Mouse (Mus musculus) erythroid progenitor cell, adult 5-6 weeks (primary cell): ENCODE measurements around the gene Tescl. TPM values are rescaled to one million over a fixed set of nuclear protein-coding genes. Genes with fewer than 3 reads are reported as not detected.
A peak's percentile ranks its signal among the peaks of the same experiment; 100 is the strongest.

Source experiments
- ATAC-seq: replicated peaks from 2 replicates; pipeline ENCODE4 v1.8.0; 2016; ENCODE audit warnings: moderate number of reproducible peaks, mild to moderate bottlenecking, moderate TSS enrichment, inconsistent platforms; ENCODE audit not compliant: poor library complexity, low FRiP score, severe bottlenecking
- total RNA-seq, 2 experiments: library from RNA; stranded (forward) in 1 of 2; stranded (reverse) in 1 of 2; fragments of 150-400 nt in 1 of 2; fragments of 186-747, 209-891 nt in 1 of 2; gene quantifications; 2 replicates each; pipeline versions ENCODE4 v1.2.3 to v1.2.4; 2015 to 2017; ENCODE audit warnings: low replicate concordance in 2 of 2

Gene Tescl
- total RNA-seq, 2 experiments from 2014 or later = not detected

- ATAC-seq = no peak
Observed at GRCm38 (mm10) chr7:24365258-24366014, 31.7 kb upstream of the Tescl start.

GRCm38 (mm10) chr7:24364827-24365226 is 31.1 kb upstream of the Tescl start:
- ATAC-seq = peak; percentile 71

GRCm38 (mm10) chr7:24363228-24363627 is 29.5 kb upstream of the Tescl start:
- ATAC-seq = no peak

DNA sequence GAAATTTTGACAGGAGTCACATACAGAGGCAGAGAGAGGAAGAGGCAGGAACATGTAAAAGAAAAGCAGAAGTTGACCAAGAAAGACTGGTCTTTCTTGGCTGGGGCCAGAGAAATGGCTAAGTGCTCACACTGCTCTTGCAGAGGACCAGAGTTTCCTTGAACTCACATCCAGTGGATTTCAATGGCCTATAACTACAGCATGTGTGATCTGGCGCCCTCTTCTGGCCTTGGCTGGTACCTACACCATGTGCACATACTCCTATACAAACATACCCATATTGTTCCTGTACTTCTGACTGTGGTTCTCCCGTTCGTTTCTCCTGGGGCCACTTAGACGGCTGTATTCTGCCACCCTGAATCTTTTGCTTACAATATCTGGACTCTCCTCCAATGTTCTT is 27.3 kb upstream of the Tescl start:
- no peak for ATAC-seq

DNA sequence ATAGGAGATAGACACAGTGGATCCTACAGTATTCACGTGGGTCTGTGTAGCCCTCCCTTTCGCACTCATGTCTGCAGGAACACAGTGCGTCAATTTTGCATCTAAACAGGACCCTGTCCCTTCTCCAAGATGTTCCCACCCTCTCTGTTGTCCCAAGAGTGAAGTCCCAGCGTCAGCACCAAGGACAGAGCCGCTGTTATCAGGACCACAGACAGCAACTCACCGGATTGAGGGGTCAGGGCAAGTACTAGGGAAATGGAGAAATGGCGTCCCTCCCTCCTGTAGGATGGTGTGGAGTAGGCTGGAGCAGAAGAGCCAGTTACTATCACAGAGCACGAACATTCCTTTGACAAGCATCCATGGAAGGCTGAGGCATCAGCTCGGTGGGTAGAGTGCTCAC is 25.5 kb upstream of the Tescl start:
- ATAC-seq = no peak

- ATAC-seq = 0 out of 2 replicates have a peak, but pooled peaks have one; percentile 53
Observed at GRCm38 (mm10) chr7:24357899-24358298, 24.2 kb upstream of the Tescl start.

- no peak for ATAC-seq
Observed at GRCm38 (mm10) chr7:24356081-24356480, 22.3 kb upstream of the Tescl start.

DNA sequence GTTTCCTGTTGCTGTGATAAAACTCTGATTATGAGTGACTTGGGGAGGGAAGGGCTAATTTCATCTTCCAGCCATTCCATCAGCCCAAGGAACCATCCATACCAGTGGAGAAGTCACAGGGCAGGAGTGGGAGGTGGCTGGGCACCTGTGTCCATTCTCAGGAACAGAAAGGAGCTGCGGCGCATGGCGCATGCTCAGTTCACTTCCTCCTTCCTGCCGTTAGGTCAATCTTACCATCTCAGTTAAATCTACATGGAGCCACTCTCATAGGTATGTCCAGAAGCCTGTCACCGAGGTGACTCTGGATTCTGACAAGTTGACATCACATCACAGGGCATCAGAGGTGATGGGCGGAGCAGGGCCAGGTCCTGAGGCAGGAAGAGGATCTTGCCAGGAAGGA is 21.9 kb upstream of the Tescl start:
- no peak for ATAC-seq

DNA sequence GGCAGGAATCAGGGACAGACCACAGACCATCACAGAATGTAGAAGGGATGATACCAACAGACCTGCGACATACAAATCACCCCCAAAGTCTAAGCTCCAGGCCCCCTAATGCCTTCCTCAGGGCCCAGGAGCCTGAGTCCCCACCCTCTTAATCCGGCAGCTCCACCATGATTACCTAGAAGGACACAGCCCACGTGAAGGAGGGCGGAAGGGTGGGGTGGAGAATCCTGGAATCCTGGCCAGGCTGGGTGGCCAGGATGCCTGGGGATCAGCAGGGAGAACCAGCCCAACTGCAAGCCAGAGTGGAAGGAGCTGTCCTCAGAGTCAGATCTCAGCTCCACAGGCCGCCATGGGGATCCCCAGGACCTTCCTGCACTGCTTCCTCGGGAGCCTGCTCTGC is 15.2 kb upstream of the Tescl start, which contains the start of gene Lypd5:
TSS of gene Lypd5 (plus strand) at position 301 of the 400 bp plus-strand sequence.
- ATAC-seq = 0 out of 2 replicates have a peak, but pooled peaks have one; percentile 15

DNA sequence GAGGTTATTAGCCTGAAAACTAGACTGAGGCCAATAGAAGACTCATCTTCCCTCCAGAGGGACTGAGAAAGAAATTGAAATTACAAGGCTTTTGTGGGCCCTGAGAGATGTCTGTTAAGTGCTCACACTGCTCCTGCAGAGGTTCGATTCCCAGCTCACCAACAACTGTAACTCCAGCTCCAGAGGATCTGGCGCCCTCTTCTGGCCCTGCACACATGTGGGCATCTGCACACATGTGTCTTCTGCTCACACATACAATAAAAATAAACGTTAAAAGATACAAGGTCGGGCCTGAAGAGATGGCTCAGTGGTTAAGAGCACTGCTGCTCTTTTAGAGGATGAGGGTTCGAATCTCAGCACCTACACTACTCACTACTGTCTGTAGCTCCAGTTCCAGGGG is 12.7 kb upstream of the Tescl start:
- ATAC-seq = no peak

DNA sequence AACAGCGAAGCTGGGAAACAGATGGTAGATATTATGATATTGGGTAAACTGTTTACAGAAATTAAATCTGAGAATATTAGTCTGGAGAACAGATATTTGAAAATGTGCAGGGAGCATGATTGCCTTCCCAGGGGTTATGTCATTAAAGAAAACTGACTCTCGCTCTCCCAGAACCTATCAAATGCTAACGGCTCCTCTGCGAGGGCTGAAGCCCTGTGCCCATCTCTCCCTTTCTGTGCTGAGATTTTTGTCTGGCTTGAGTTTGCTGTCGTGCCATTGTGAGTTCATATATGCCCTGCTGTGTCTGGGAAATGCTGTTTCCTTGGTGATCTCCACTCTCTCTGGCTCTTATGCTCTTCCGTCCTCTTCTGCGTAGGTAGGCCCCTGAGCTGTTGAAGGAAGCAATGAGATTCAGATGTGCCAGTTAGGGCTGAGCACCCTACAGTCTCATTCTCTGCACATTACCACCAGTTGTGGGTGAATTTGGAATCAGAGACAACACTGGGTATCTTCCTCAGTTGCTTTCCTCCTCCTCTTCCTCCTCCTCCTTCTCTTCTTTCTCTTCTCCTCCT is 10.1 kb upstream of the Tescl start:
- ATAC-seq = no peak

DNA sequence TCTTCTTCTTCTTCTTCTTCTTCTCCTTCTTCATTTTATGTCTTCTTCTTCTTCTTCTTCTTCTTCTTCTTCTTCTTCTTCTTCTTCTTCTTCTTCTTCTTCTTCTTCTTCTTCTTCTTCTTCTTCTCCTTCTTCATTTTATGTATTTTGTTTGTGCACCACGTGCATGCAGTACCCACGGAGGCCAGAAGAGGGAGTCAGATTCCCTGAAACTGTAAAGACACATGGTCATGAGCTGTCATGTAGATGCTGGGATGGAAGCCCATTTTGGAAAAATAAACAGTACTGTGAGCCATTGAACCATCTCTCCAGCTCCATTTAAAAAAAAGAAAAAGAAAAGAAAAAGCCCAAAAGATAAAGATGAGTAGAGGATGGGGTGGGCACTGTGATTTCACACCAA is 4.5 kb upstream of the Tescl start:
- ATAC-seq = no peak

- 0 out of 2 replicates have a peak, but pooled peaks have one; percentile 59 for ATAC-seq
Observed at GRCm38 (mm10) chr7:24335699-24336309, 2.1 kb upstream of the Tescl start.

DNA sequence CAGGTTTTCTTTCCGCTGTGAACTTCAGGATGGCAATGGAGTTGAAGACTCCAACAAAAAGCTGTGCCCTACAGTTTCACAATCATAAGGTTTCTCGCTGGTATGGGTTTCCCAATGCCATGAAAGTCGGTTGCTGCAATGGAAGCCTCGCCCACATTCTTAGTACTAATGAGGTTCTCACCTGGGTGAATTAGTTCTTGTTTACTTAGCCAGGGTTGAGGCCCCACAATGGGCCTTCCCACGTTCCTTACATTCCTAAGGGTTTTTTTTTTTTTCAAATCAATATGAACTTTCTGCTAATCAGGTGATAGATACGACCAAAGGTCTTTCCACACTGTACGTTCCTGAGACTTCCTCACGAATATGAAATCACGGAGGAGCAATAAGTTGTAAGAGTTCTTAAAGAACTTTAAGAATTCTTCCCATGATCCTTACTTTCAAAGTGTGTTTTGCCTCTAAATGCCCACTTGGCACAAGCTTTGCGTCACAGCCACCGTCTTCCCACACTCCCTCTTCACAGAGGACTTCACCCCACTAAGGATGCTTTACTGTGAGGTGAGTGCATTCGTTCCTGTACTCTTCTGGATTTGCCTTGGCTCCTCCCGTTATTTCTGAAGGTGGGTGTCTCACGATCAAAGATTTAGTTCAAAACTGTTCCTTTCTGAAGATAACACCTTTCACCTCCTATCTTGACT is 6.3 kb downstream of the Tescl start:
- no peak for ATAC-seq

DNA sequence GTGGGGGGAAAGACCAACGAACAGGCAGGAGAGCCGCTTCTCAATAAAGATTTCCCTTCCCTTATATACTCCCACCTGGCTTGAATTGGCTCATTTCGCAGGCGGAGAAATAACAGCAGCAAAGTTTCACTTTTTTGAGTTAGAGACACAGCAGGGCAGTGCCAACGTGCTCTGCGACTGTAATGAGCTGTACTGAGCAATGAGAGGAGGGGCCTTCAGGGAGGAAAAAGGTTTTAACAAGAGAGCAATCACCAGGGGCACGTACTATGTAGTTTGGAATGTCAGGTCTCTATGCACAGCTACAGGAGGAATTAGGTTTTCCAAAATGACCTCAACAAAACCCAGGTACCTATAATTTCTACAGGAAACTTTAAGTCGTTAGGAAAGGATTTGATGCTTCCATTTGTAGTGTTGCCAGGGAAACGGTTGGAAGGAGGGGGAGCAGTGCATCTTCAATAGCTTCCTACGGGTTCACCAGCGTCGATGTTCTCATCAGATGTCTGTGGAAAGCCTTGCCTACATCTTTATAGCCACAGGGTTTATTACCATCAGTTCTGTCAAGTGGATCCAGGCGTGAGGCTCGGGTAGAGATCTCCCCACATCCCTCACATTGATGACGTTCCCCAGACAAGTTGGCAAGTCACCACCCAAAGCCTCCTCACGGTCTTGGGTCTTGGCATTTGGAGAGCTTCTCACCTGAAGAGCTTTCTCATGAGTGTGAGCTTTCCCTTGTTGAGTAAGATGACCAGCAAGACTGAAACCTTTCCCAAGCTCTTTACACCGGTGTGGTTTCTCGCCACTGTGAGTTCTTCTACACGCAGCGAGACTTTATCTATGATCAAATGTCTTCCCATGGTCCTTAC is 7.2 kb downstream of the Tescl start:
- ATAC-seq = no peak

- no peak for ATAC-seq
Observed at GRCm38 (mm10) chr7:24325675-24326128, 8.0 kb downstream of the Tescl start.

DNA sequence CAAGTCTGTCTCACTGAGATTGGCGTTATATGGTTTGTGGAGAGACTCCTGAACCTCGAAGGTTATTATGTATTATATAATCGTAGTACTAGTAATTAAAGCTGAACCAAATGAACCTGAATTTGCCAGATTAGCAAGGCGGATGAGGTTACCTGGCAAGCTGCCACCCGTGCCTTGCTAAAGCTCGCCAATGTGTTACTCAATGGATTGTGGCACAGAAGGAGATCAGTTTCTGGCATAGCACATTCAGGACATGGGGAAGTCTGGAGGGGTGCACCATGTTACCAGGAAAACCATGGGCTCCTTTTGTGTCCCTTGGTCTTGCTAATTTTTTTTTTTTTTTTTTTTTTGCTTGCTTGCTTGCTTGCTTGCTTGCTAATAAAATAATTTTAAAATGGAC is 8.5 kb downstream of the Tescl start:
- no peak for ATAC-seq

GRCm38 (mm10) chr7:24322593-24322992 is 11.1 kb downstream of the Tescl start:
- ATAC-seq = no peak

DNA sequence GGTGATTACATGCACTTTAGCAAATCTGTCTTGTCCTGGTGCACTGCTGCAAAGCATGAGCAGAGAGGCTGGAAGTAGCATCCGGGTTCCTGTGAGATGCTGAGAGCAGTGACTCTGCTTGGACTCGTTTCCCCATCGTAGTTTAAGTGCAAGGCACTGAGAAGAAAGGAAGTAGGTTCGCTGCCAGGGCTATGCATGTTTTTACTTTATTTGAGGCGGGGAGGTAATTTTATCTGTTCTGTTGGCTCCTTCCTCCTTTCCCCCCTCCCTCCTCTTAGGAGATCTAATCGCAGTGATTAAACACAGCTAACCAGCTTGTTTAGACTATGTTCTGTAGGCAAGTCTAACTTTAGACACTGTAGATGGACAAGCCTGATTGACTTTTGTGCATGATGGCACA is 14.8 kb downstream of the Tescl start:
- ATAC-seq = no peak
